Mouse (Mus musculus) layer of hippocampus, adult 18-20 months (tissue): ENCODE results near the gene Rcan1. TPM values are rescaled to one million over a fixed set of nuclear protein-coding genes. Genes with fewer than 3 reads are reported as not detected.
A peak's percentile ranks its signal among the peaks of the same experiment; 100 is the strongest.

ENCODE experiments used
- DNase-seq, 2 experiments: peaks; one replicate each; pipeline ENCODE4 v3.0.0; 2022; ENCODE audit warnings: low spot score in 2 of 2
- total RNA-seq, 2 experiments: library from RNA; stranded (reverse); gene quantifications; 2 replicates each; pipeline ENCODE4 v1.2.3; 2021

Rcan1 gene
- total RNA-seq, 2 experiments from 2014 or later = 46.9 to 48.9 TPM

DNA sequence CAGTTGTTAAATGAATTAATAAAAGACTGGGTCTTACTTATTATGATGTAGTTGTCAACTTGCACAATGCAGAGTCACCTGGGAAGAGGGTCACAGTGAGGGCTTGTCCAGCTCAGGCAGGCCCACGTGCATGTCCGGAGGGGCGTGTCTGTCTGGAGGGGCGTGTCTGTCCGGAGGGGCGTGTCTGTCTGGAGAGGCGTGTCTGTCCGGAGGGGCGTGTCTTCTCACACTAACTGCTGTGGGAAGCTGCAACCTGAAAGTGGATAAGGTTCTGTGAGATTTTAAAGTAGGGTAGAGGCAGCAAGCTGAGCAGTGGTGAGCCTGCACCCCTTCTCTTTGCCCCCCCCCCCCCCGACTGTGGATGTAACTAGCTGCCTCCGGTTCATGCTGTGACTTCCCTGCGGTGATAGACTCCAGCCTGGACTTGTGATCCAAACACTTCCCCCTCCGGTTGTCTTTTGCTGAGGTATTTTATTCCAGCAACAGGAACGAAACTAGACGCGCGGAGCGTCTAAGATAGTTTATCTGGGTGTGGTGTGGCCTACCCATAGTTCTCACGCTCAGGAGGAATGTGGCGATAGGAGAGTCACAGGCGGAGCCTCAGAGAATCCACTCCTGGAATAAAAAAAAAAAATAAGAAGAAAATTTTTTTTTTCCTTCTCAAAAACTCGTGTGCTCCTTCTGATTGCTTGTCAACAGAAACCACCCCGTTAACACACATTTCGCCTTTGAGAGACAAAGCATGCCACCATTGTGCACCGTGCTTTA, 4.6 kb upstream of the Rcan1 start:
- no peak for DNase-seq

DNA sequence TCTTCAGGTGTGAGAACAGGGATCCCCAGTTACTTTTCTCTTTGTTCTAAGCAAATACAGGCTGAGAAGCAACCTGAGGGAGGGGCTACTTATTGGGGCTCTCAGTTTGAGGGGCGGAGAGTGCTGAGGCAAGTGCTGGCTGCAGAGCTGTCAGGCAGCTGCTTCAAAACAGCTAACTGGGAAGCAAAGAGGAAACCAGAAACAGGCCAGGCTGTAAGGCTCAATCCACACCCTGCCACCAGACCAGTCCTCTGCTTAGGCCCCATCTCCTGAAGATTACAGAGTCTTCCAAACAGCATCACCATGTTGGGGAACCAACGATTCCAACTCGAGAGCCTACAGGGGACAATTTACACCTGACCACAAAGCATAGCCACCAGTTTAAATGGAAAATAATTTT, 2.2 kb upstream of the Rcan1 start:
- no peak for DNase-seq

DNA sequence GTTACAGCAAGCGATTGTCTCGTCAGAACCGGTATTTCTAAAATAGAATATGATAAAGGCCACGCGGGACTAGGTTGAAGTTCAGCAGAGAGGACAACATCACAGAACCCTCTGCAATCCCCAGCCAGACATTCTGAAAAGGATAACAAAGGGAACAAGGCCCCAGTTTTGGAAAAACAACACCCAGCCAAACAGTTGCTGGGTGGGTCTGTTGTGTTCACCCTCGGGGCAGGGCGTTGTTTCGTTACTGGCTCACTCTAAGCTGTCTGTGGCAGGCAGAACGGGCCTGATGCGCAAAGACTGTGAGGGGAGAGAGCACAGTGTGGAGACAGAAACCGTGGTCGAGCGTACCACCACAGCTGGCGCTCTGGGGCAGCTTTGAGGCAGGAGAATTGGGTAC, 2.2 kb downstream of the Rcan1 start:
- DNase-seq = no peak

DNA sequence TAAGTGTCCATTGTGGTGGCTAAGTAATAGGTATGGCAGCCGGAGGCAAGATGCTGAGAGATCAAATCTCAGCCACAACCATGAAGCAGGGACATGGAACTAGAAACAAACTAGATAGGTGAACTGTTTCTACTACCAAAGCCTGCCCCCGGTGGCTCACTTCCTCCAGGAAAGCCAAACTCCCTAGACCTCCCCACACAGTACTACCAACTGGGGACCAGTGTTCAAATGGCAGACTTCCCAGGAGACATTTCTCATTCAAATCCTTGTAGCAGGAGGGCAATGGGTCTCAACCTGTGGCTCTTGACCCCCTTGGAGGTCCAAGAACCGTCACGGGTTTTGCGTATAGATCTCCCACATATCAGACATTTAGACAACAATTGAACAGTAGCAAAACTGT, 3.6 kb downstream of the Rcan1 start:
- DNase-seq = no peak

DNA sequence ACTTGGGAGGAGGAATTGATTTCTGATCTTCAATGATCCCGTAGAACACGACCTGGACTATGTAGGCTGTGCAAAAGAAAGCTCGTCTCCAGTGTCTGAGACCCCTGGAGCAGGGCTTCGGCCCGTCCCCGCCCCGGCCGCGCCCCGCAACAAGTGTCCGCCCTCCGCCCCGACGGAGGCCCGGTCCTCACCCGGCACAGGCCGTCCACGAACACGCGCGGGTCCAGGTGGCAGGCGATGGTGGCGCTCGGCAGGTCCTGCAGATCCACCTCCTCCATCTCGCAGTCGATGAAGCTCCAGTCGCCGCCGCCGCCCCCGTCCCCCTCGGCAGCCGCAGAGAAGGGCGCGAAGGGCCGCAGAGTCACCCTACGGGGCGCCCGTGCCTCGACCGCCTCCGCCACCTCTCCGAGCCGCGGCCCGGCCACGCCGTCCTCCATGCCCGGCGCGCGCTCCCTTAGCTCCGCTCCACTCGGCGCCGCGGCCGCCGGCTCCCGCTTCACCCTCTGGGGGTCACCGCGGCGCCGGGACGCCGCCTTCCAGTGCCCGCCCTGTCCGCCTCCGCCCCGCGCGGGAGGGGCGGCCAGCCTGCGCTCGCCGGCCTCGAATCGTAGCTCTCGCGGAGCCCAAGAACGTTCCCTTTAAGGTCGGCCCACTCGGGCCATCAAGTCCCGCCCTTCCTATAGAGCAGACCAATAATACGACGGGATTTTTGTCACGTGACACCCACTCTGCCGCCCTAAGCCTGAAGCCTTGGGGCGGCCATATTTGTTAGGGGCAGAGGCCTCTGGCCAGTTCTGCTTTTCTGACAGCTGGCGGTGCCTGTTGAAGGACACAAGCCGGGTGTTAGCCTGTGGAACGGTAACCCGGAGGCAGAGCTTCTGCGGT, 4.8 kb downstream of the Rcan1 start:
- DNase-seq = peak; percentile 96 to 99

DNA sequence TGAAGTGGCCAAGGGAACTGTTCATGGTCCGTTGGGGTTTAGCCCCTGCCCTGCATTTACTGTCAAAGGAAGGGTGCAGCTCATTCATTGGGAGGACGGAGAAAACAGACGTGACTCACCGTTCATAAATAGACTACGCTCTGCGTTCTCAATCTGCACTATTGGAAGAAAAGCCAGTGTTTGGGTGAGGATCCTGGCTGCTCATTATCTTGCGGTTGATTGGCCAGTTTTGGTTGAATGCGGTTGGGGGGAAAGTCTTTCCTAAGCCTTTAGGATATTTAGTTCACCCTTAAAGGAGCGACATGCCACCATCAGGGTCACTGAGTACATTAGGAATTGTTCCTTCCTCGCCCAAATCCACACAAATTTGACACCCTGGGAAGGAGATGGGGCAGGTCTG, 5.4 kb downstream of the Rcan1 start:
- no peak for DNase-seq

DNA sequence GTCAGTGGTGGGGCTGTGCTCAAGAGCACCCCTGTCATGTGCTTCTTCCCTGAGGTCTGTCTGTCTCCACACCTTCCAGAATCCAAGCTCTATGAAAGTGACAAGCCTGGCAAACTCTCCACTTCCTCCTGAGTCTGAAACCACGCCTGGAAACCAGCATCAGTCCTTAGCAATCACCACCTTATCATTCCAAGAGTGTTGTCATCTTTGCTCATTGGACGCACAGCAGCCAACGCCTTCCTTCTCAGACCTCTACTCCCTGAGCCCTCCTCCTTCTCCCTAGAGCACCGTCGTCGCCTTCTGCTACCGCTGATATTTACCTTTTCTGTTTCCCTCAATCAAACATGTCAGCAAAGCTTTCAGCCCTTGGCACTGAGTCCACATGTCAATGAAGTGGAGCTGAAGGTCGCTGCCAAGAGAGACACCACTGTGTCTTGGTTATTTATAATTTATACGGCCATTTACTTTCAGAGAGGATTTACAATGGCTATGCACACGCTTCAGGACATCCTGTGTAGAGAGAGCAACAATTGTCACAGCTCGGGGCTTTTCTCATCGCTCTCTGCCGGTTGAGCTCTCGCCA, 6.2 kb downstream of the Rcan1 start:
- no peak for DNase-seq

DNA sequence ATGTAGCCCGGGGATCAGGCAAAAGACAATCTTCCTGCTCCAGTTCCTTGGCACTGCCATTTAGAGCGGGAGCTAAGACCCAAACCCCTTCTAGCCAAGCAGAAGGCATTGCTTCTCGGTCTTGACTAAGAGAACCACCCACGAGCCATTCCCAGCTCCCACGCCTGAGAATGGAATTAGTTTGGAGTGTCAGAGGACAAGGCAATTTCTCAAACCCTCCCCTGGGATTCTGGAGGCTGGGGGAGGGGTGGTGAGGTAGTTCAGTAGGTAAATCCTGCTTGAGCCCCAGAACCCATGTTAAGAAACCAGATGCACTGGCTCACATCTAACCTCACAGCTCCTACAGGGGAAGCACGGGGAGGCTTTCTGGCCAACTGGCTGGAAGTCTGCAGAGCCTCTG, 9.3 kb downstream of the Rcan1 start:
- no peak for DNase-seq

DNA sequence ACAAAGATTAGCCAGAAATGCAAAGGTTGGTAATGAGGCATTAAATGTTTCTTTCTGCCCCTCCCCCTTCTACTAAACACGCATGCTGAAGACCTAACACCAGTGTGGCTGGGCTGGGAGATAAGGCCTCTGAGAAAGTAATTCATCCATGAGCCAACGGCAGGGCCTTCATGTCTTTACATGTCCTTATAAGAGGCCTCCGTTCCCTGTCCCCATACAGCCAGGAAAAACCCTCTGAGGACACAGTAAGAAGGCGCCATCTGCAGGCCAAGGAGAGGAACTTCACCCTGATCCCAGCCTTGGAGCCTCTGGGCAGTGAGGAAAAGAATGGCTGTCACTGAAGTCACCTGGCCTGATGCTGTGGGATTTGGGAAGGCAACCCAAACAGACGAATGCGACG, 13.1 kb downstream of the Rcan1 start:
- peak; percentile 47 to 74 for DNase-seq

DNA sequence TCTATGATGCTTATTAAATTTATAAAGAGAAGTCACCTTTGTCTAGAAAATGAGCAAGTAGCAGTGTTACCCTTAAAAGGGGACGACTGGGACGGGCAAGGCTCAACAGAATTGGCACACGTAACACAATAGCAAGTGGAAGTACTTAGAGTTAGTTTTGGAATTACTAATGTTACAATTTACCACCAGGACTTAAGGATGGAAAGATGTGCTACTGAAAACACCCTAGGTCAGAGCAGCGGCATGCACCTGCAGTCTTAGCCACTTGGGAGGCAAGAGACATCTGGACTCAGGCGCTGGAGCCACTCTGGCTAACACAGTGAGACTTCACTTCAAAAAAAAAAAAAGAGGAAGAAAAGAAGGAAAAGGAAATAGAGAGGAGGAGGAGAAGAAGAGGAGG, 14.7 kb downstream of the Rcan1 start:
- no peak for DNase-seq

DNA sequence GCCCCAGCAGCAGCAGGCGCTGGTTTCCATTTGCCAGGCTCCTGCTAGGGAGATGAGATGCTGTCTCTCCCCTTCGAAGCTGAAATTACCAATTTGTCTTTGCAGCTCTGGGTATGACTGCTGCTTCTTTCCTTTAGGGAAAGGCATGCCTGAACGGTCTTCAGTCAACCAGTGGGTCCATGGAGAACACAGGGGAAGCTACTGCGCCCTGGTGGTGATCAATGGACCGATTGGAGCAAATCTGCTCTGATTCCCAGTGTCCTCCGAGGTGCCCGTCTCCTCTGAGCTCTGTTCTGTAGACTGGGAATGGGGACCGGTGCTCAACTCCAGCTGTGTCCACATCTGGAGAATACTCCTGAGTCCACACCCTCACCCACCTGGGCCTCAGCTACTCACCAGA, 15.2 kb downstream of the Rcan1 start:
- DNase-seq = no peak

DNA sequence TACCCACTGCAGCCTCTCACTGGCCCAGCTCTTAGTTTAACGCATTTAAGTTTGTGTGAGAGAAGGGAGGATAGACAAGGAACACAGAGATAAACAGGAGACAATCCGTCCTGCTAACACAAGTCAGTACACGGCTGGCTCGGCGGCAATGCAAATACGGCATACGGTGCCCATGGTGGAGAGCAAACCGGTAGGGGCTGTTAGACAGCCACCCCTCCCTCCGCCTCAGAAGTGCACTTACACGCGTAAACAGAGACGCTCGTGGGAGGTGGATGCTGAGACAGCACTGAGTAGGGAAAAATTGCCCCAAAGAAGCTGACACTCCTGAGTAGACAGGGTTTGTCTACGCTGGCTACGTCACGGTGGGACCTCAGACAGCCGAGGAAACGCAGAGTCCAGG, 16.2 kb downstream of the Rcan1 start:
- DNase-seq = no peak

DNA sequence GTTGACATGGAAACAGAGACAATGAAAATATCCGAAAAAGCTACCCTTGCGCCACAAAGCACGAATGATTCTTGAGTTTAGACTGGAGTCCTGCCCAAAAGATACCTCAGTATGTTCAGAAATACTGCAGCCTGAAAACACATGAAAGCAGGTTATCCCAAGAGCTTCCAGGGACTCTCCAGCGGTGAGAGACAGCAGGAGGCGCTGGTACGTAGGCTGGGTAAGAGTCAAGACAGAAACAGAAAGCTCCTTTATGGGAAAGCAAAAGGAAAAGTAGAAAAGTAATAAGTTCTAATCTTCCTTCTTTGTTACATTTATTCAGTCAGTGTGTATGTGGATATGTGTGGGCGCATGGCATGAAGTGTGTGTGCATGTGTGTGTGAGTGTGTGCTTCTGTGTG, 16.7 kb downstream of the Rcan1 start:
- DNase-seq = no peak

DNA sequence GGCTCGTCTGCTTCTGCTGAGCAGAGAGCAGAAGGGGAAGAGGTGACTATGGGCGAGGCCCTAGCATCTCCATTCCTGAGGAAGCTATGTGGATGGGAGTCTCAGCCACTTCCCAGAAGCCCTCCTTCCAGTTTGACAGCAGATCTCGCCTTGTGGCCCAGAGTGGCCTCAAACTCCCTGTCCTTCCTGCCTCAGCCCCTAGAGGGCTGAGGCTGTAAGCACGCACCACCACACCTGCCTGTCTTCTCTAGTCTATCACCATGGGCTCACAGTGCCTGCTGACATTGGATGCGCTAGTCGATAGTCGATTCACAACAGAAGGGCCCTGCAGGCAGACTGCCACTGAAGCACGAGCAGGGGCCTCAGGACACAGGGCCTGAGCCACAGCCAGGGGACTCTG, 18.1 kb downstream of the Rcan1 start:
- no peak for DNase-seq

DNA sequence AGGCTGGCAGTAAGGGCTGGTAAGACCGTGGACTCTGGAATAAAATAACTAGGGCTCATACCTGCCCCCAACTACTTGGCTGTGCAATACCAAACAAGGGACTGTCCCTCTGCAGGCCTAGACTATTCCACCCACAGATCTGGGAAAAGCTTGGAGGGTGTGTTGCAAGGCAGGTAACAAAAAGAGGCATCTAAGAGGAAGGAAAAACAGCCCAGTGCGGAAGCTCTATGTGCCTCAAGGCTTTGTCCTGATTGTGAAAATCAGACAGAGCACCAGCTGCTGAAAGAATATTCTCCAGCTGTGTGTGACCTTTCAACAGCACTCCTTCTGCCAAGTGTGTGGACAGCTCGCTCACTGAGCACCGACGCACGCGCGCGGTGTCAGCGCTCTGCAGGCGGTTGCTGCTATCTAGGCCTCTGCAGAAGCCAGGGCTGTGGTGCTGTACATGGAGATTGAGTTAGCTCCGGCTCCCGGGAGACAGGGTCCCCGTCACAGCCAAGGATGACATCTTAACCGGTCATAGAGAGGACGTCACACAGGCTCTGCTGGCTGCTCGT, 19.1 kb downstream of the Rcan1 start:
- no peak for DNase-seq

DNA sequence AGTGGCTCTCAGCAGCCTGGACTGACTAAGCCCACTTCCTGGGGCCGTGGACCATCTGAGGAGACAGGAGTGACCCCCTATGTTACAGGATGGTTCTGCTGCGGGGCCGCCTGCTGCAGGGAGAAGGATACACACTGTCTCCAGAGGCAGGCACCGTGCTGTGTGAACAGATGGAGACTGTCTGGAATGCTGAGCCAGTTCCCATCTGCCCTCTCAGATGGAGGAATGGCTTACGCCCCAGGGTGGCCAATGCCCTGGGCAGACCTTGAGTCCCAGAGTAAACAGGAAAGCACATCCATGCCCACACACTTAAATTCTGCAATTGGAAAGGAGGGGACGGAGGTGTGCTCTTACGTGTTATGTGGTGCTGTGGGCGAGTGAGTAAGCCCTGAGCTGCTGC, 20.3 kb downstream of the Rcan1 start:
- no peak for DNase-seq

DNA sequence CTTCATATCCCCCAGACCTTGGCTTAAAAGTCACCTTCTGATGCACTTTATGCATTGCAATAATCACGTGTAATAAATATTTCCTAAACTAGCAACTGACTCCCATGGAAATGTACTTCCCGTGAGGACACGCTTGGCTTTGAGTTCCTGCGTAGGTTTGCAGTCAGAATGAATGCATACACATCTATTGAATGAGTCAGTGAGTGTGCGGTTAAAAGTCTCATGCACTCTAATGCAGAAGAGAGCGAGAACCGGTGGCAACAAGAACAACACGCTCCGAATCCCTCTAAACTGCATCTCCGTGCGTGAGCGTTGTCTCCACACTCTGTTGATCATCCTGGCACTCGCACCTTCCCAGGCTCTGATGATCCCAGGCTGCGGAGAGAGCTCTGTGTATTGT, 21.6 kb downstream of the Rcan1 start:
- peak in 1 of 2 experiments; percentile 56 for DNase-seq

DNA sequence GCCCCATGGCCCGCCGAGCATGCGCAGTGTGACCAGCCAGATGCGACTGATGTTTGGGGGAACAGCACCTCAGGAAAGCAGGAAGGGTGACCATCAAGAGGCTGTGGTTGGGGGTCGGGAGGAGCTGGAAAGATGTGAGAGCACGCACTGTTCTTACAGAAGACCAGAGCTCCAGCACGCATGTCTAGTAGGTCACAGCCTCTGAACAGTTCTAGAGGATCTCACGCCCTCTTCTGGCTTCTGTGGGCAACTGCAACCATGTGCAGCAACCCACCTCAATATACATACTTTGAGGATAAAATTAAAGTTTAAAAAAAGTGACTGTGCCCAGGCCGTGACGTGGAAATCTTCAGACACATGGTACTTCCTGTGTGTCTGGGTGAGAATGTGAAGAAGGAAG, 25.3 kb downstream of the Rcan1 start:
- no peak for DNase-seq

DNA sequence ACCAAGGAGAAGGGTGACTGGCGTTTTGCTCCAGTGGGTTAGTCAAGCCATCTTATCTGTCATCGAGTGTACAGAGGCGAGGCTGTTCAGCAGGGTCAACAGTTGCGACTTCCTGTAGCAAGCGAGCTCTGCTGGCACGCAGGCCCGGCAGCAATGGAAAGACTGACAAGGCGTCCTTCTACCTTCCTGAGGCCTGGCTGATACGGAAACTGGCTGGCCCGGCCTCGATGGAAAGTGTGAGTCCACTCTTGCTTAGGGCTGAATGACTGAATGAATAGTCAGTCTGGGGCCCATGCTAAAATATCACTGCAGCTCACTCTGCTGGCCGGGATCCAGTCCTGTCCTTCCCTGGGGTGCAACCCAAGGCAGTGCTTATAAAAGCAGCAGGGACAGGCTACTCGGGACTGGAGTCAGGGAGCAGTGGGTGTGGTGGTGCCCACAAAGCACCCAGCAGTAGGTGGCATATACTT, 27.0 kb downstream of the Rcan1 start:
- no peak for DNase-seq

DNA sequence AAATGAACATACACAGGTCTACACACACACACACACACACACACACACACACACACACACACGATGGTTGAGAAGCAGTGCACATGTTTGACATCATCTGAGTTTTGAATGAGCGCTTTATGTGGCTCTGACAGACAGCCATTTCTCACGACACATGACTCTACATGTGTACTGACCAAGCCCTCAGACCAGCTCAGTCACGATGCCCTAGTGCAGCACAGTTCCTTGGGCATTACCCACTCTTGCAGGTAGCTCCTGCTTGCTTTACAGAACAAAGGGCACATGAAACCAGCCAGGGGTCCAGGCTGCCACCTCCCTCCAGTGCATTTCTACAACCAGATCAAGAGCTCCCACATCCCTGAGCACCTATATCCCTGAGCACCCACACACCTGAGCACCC, 27.7 kb downstream of the Rcan1 start:
- no peak for DNase-seq

DNA sequence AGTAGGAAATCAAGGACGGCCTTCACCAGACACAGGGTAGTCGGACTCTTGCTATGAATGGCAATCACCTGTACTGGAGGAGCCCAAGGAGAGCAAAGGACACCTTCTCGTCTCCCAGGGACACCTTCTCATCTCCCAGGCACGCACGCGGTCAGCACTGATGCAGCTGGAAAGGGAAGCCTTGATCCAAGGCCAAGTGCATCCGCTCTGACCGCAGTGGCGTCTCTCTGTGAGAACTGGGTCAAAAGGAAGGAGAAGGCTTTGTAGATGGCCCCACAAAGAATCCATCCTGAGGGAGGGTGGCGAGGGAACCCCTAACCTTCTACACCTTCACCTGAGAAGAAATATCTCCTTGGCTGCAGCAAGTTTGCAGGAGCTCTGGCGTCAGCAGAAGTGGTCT, 28.5 kb downstream of the Rcan1 start:
- no peak for DNase-seq

DNA sequence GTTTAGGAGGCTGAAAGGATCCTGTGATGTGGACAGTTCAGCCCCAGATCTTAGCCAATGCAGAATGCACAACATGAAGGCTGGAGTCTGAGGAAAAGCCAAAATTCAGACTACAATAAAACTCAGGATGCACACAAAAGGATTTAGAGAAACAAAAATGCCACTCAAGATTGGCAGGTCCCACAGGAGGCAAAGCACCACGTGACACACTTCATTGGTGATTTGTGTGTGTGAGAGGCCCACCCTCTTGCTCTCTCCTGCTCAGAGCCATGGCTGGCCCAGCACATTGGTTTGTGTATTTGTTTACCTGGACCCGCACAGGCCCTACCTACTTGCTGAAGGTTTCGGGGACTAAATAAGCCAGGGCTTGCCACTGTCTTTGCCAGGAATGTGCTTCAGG, 29.5 kb downstream of the Rcan1 start:
- DNase-seq = no peak
